In the genomic region with DNA sequence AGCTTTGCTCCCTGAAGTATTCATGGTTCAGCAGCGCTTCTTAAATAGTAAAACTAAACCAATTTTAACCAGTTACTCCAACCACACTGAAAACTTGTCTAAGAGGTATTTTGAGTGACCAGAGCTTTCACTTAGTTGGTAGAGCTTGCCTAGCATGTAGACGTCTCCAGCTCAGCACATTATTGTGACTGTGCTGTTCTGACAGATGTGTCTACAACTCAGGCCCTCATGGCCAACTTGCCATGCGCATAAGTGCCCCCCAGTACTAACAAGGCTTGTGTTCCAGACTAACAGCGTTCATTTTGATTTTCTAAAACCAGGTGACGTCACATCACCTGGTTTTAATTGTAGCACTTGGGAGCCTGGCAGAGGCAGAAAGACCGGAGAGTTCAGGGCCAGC, we compare ENCODE assay signal across 20 mouse cellular contexts. TPM values are rescaled to one million over a fixed set of nuclear protein-coding genes. Genes with fewer than 3 reads are reported as not detected.
DNase-seq lines count a peak whose midpoint lies in the region; ATAC-seq and TF ChIP-seq lines count a peak whose summit lies in the region.
"Had no signal": no experiment of that assay in that cellular context is flagged by ENCODE, and none has a peak within 500 bp of the region (broad histone marks: within the 10 kb centered on the region; RNA-seq: fewer than 3 reads in every experiment).

No protein-coding gene starts in this region.

- peaks cover 7% of the 10 kb centered on the region for H3K36me3 ChIP-seq in embryonic facial prominence, embryonic 11.5 days (replicated peaks; ENCODE audit: control insufficient read depth, insufficient read depth, low read depth, low read length)
- peaks cover 56% of the 10 kb centered on the region for H3K36me3 ChIP-seq in embryonic facial prominence, embryonic 10.5 days (replicated peaks)
- H3K36me3 ChIP-seq in ES-Bruce4 (ENCODE audit: control insufficient read depth, insufficient read depth, low read length, poor library complexity, severe bottlenecking), result peaks cover 46% of the 10 kb centered on the region

- 75% methylated on average over 6 of the region's 6 CpGs for WGBS in embryonic facial prominence, embryonic 11.5 days
- WGBS in embryonic facial prominence, embryonic 10.5 days, result 80% methylated on average over 6 of the region's 6 CpGs

- intact Hi-C loops in heart, postnatal 14 days (cut with DNase I), result no loop called here

- no peak overlapping the region for H3K27ac ChIP-seq in embryonic facial prominence, embryonic 11.5 days (replicated peaks; ENCODE audit: low read depth, low read length)
- H3K27ac ChIP-seq in embryonic facial prominence, embryonic 10.5 days (replicated peaks), result no peak overlapping the region
- peak overlapping the region; percentile 32; the same call in 1 of the 2 replicates for H3K27ac ChIP-seq in ES-Bruce4 (ENCODE audit: insufficient read depth, low read length)
- H3K27ac ChIP-seq: embryonic facial prominence, embryonic 12.5 days; forebrain, embryonic 13.5 days; forebrain, embryonic 15.5 days had no signal

- no peaks in the 10 kb centered on the region for H3K9me3 ChIP-seq in embryonic facial prominence, embryonic 11.5 days (replicated peaks; ENCODE audit: control insufficient read depth, low read length)
- no peaks in the 10 kb centered on the region for H3K9me3 ChIP-seq in embryonic facial prominence, embryonic 10.5 days
- no peaks in the 10 kb centered on the region for H3K9me3 ChIP-seq in ES-Bruce4 (replicated peaks; ENCODE audit: control insufficient read depth, insufficient read depth, low read length, poor library complexity, severe bottlenecking)
- H3K9me3 ChIP-seq: embryonic facial prominence, embryonic 12.5 days; forebrain, embryonic 13.5 days; forebrain, embryonic 15.5 days had no signal

- peak; percentile 19 for DNase-seq in embryonic facial prominence, embryonic 11.5 days (ENCODE audit: low spot score)
- DNase-seq in embryonic facial prominence, embryonic 10.5 days (ENCODE audit: low spot score), result no peak
- peak; percentile 32 for DNase-seq in forelimb bud, embryonic 11.5 days (ENCODE audit: low read depth, low spot score)
- no peak for DNase-seq in heart, postnatal 14 days
- DNase-seq in adrenal gland, adult 8-10 months, result no peak
- DNase-seq in layer of hippocampus, postnatal 10 days (ENCODE audit: low spot score in 2 of 2), result no peak
- DNase-seq: adrenal gland, postnatal 10 days; adrenal gland, postnatal 25 days; cerebellum, adult 11 months; cerebellum, adult 18-20 months; cerebellum, adult 8-10 months; cerebellum, postnatal 14 days; cerebellum, postnatal 36 days; forebrain, postnatal 0 days had no signal

- no peaks in the 10 kb centered on the region for H3K27me3 ChIP-seq in embryonic facial prominence, embryonic 11.5 days (ENCODE audit: control insufficient read depth, insufficient read depth, low read length)
- no peaks in the 10 kb centered on the region for H3K27me3 ChIP-seq in embryonic facial prominence, embryonic 10.5 days (replicated peaks; ENCODE audit: low read depth, poor library complexity, severe bottlenecking)
- H3K27me3 ChIP-seq in ES-Bruce4 (ENCODE audit: control insufficient read depth, insufficient read depth, low read length, poor library complexity, severe bottlenecking), result no peaks in the 10 kb centered on the region
- H3K27me3 ChIP-seq: embryonic facial prominence, embryonic 12.5 days; forebrain, embryonic 13.5 days; forebrain, embryonic 15.5 days; Patski had no signal

- no peak overlapping the region for H3K9ac ChIP-seq in embryonic facial prominence, embryonic 11.5 days (replicated peaks; ENCODE audit: low read length)
- no peak overlapping the region for H3K9ac ChIP-seq in ES-Bruce4 (ENCODE audit: low read depth, poor library complexity, severe bottlenecking)
- H3K9ac ChIP-seq: embryonic facial prominence, embryonic 12.5 days; forebrain, embryonic 13.5 days; forebrain, embryonic 15.5 days; forebrain, postnatal 0 days had no signal

- TF ChIP-seq POLR2A in ES-Bruce4 (IDR thresholded peaks at IDR 0.05; ENCODE audit: insufficient read depth, low read length), result no peak

- no peak overlapping the region for H3K4me3 ChIP-seq in embryonic facial prominence, embryonic 11.5 days (ENCODE audit: low read depth, low read length)
- H3K4me3 ChIP-seq in embryonic facial prominence, embryonic 10.5 days, result no peak overlapping the region
- no peak overlapping the region for H3K4me3 ChIP-seq in ES-Bruce4 (ENCODE audit: low read depth, low read length)
- H3K4me3 ChIP-seq: embryonic facial prominence, embryonic 12.5 days; forebrain, embryonic 13.5 days; forebrain, embryonic 15.5 days had no signal

- no peaks in the 10 kb centered on the region for H3K4me1 ChIP-seq in embryonic facial prominence, embryonic 11.5 days (ENCODE audit: control insufficient read depth, insufficient read depth, low read length)
- H3K4me1 ChIP-seq in embryonic facial prominence, embryonic 10.5 days, result no peaks in the 10 kb centered on the region
- H3K4me1 ChIP-seq in ES-Bruce4 (ENCODE audit: control insufficient read depth, insufficient read depth, low read length), result no peaks in the 10 kb centered on the region
- H3K4me1 ChIP-seq: embryonic facial prominence, embryonic 12.5 days; forebrain, embryonic 13.5 days; forebrain, embryonic 15.5 days had no signal

- no peak for TF ChIP-seq EP300 in ES-Bruce4 (IDR thresholded peaks at IDR 0.05; ENCODE audit: insufficient read depth, low read depth, low read length)

- TF ChIP-seq CTCF in ES-Bruce4 (IDR thresholded peaks at IDR 0.05; ENCODE audit: low read depth, low read length), result no peak

- ATAC-seq in embryonic facial prominence, embryonic 11.5 days (replicated peaks; ENCODE audit: insufficient number of reproducible peaks, low FRiP score, low TSS enrichment, low read depth), result no peak
- ATAC-seq: activated CD4-positive, CD25-positive, alpha-beta regulatory T cell, adult 4 months; forebrain, embryonic 13.5 days; forebrain, embryonic 15.5 days; forebrain, postnatal 0 days; Patski had no signal

- H3K4me2 ChIP-seq in embryonic facial prominence, embryonic 11.5 days (ENCODE audit: low read depth, low read length), result no peak overlapping the region
- H3K4me2 ChIP-seq: embryonic facial prominence, embryonic 12.5 days; forebrain, embryonic 13.5 days; forebrain, embryonic 15.5 days had no signal

RNA-seq across cellular contexts. Expression of gene Rpl41, which starts 7.9 kb away (rescaled TPM):
- 3,098 and 3,409 TPM in 2 replicates for polyA plus RNA-seq in embryonic facial prominence, embryonic 11.5 days (2014; fragmentation: Nextera tagmentation; extraction: Ambion mirVana)
- 3,494 and 3,561 TPM in 2 replicates for polyA plus RNA-seq in embryonic facial prominence, embryonic 10.5 days (2016; fragmentation: Nextera tagmentation; extraction: Ambion mirVana)
- 3,771 and 3,978 TPM in 2 replicates for polyA plus RNA-seq in ES-Bruce4 (2011; ENCODE audit: insufficient read depth, insufficient read length, low read depth, missing spikeins)
- 1,000 to 10,000 TPM; 1,645 to 1,937 TPM for total RNA-seq in heart, postnatal 14 days (2021)
- total RNA-seq in adrenal gland, adult 8-10 months (2022), result 1,000 to 10,000 TPM; 2,263 to 2,673 (median 2,524) TPM
- total RNA-seq in layer of hippocampus, postnatal 10 days (2021), result 1,000 to 10,000 TPM; 2,468 to 2,532 TPM

RNA-seq across cellular contexts. Expression of gene Pa2g4, which starts 8.8 kb away (rescaled TPM):
- 268 and 270 TPM in 2 replicates for polyA plus RNA-seq in embryonic facial prominence, embryonic 11.5 days (2014; fragmentation: Nextera tagmentation; extraction: Ambion mirVana)
- polyA plus RNA-seq in embryonic facial prominence, embryonic 10.5 days (2016; fragmentation: Nextera tagmentation; extraction: Ambion mirVana), result 274 and 287 TPM in 2 replicates
- polyA plus RNA-seq in ES-Bruce4 (2011; ENCODE audit: insufficient read depth, insufficient read length, low read depth, missing spikeins), result 366 and 396 TPM in 2 replicates
- 10 to 100 TPM; 48.4 to 51.6 TPM for total RNA-seq in heart, postnatal 14 days (2021)
- total RNA-seq in adrenal gland, adult 8-10 months (2022), result 10 to 100 TPM; 67.4 to 77.6 (median 70.5) TPM
- 10 to 100 TPM; 83.2 to 87.6 TPM for total RNA-seq in layer of hippocampus, postnatal 10 days (2021)

RNA-seq across cellular contexts. Expression of gene Zc3h10, which starts 9.4 kb away (rescaled TPM):
- polyA plus RNA-seq in embryonic facial prominence, embryonic 11.5 days (2014; fragmentation: Nextera tagmentation; extraction: Ambion mirVana), result 13.6 and 15.0 TPM in 2 replicates
- polyA plus RNA-seq in embryonic facial prominence, embryonic 10.5 days (2016; fragmentation: Nextera tagmentation; extraction: Ambion mirVana), result 15.9 and 17.4 TPM in 2 replicates
- 22.4 and 24.6 TPM in 2 replicates for polyA plus RNA-seq in ES-Bruce4 (2011; ENCODE audit: insufficient read depth, insufficient read length, low read depth, missing spikeins)
- total RNA-seq in heart, postnatal 14 days (2021), result 1 to 10 TPM; 7.0 to 8.4 TPM
- total RNA-seq in adrenal gland, adult 8-10 months (2022), result 10 to 100 TPM; 12.9 to 15.0 (median 13.6) TPM
- 10 to 100 TPM; 12.2 to 14.0 TPM for total RNA-seq in layer of hippocampus, postnatal 10 days (2021)

RNA-seq across cellular contexts. Expression of gene Esyt1, which starts 31.3 kb away (rescaled TPM):
- 12.5 and 15.8 TPM in 2 replicates for polyA plus RNA-seq in embryonic facial prominence, embryonic 11.5 days (2014; fragmentation: Nextera tagmentation; extraction: Ambion mirVana)
- polyA plus RNA-seq in embryonic facial prominence, embryonic 10.5 days (2016; fragmentation: Nextera tagmentation; extraction: Ambion mirVana), result 11.9 and 13.6 TPM in 2 replicates
- 20.1 and 20.5 TPM in 2 replicates for polyA plus RNA-seq in ES-Bruce4 (2011; ENCODE audit: insufficient read depth, insufficient read length, low read depth, missing spikeins)
- total RNA-seq in heart, postnatal 14 days (2021), result 10 to 100 TPM; 22.3 to 23.6 TPM
- 10 to 100 TPM; 22.8 to 44.9 (median 33.2) TPM for total RNA-seq in adrenal gland, adult 8-10 months (2022)
- 10 to 100 TPM; 10.1 to 11.9 TPM for total RNA-seq in layer of hippocampus, postnatal 10 days (2021)

RNA-seq across cellular contexts. Expression of gene Erbb3, which starts 32.5 kb away (rescaled TPM):
- 10.2 and 10.6 TPM in 2 replicates for polyA plus RNA-seq in embryonic facial prominence, embryonic 11.5 days (2014; fragmentation: Nextera tagmentation; extraction: Ambion mirVana)
- polyA plus RNA-seq in embryonic facial prominence, embryonic 10.5 days (2016; fragmentation: Nextera tagmentation; extraction: Ambion mirVana), result 11.9 and 12.2 TPM in 2 replicates
- polyA plus RNA-seq in ES-Bruce4 (2011; ENCODE audit: insufficient read depth, insufficient read length, low read depth, missing spikeins), result 39.4 and 41.7 TPM in 2 replicates
- 1 to 10 TPM; 6.8 to 7.8 TPM for total RNA-seq in heart, postnatal 14 days (2021)
- 1 to 10 TPM; 2.5 to 5.8 (median 4.6) TPM for total RNA-seq in adrenal gland, adult 8-10 months (2022)
- total RNA-seq in layer of hippocampus, postnatal 10 days (2021), result under 1 TPM; 0.71 to 0.76 TPM

Comparison
In these comparisons a context has a peak if more than half of its experiments do, and no peak if none do; other contexts are left out.
1. DNase-seq: peak in embryonic facial prominence, embryonic 11.5 days (single experiment) and forelimb bud, embryonic 11.5 days (single experiment); none in embryonic facial prominence, embryonic 10.5 days (single experiment), heart, postnatal 14 days (0 of 2), adrenal gland, adult 8-10 months (single experiment) and layer of hippocampus, postnatal 10 days (0 of 2).